Mouse (Mus musculus) neutrophil, adult 5-6 weeks (primary cell): ENCODE results near the gene Igfals. TPM values are rescaled to one million over a fixed set of nuclear protein-coding genes. Genes with fewer than 3 reads are reported as not detected.

Experiments
- ATAC-seq: fragments of 151-379, 151-347 bp; 2 replicates; pipeline ENCODE4 v1.8.0; 2017; ENCODE audit warnings: mild to moderate bottlenecking, moderate TSS enrichment; ENCODE audit not compliant: insufficient number of reproducible peaks, poor library complexity, low FRiP score, severe bottlenecking; ENCODE audit errors: extremely low read depth
- total RNA-seq: library from RNA; stranded (forward); fragments of 200-1000 nt; gene quantifications from 2 replicates; pipeline ENCODE4 v1.2.3, GENCODE M21; 2017

The Igfals gene
- not detected in 2 replicates for total RNA-seq

GRCm38 (mm10) chr17:24865776-24866175 lies at the start of gene Igfals:
TSS of gene Igfals (plus strand) at chr17:24865997.
- no peak for ATAC-seq

GRCm38 (mm10) chr17:24817503-24817902 lies 48.3 kb upstream of the Igfals start:
- ATAC-seq: no peak

- ATAC-seq: no peak
Observed at GRCm38 (mm10) chr17:24818172-24818571, 47.6 kb upstream of the Igfals start.

- ATAC-seq: no peak
Observed at GRCm38 (mm10) chr17:24819469-24819868, 46.3 kb upstream of the Igfals start.

- ATAC-seq: no peak
Observed at GRCm38 (mm10) chr17:24821351-24822280, 44.2 kb upstream of the Igfals start.

- ATAC-seq: no peak
Observed at GRCm38 (mm10) chr17:24839842-24840241, 26.0 kb upstream of the Igfals start, which contains the start of gene Hagh. TSS of gene Hagh (plus strand) at chr17:24840143.

GRCm38 (mm10) chr17:24840341-24840740 lies 25.5 kb upstream of the Igfals start:
- no peak for ATAC-seq

GRCm38 (mm10) chr17:24841133-24841532 lies 24.7 kb upstream of the Igfals start:
- peak; percentile 39; the same call in 1 of the 2 replicates for ATAC-seq

GRCm38 (mm10) chr17:24842631-24843030 lies 23.2 kb upstream of the Igfals start:
- no peak for ATAC-seq

- ATAC-seq: no peak
Observed at GRCm38 (mm10) chr17:24844525-24844924, 21.3 kb upstream of the Igfals start.

- no peak for ATAC-seq
Observed at GRCm38 (mm10) chr17:24847386-24847785, 18.4 kb upstream of the Igfals start.

- ATAC-seq: no peak
Observed at GRCm38 (mm10) chr17:24848600-24849031, 17.2 kb upstream of the Igfals start.

- no peak; the same call in 1 of the 2 replicates for ATAC-seq
Observed at GRCm38 (mm10) chr17:24849733-24850064, 16.1 kb upstream of the Igfals start.

- peak; percentile 95 for ATAC-seq
Observed at GRCm38 (mm10) chr17:24850065-24850772, 15.6 kb upstream of the Igfals start, which contains the start of gene Fahd1. TSS of gene Fahd1 (minus strand) at chr17:24850364.

GRCm38 (mm10) chr17:24850773-24851127 lies 15.0 kb upstream of the Igfals start:
- no peak for ATAC-seq

- no peak for ATAC-seq
Observed at GRCm38 (mm10) chr17:24851381-24852125, 14.2 kb upstream of the Igfals start.

- ATAC-seq: no peak
Observed at GRCm38 (mm10) chr17:24855838-24856464, 9.8 kb upstream of the Igfals start.

GRCm38 (mm10) chr17:24856589-24856988 lies 9.2 kb upstream of the Igfals start:
- ATAC-seq: no peak
